Mouse (Mus musculus): ENCODE results near the gene Ngdn. TPM values are rescaled to one million over a fixed set of nuclear protein-coding genes. Genes with fewer than 3 reads are reported as not detected.

The Ngdn gene
- 100 to 1,000 TPM in 1 of 2 experiments, 10 to 100 TPM in 1; 99.7 to 112 TPM for total RNA-seq (2023)

GRCm38 (mm10) chr14:55014991-55015766 is at the start of gene Ngdn:
Gene Ngdn, plus strand, starts transcription at chr14:55015454.

GRCm38 (mm10) chr14:54966320-54966977 is 48.8 kb upstream of the Ngdn start, which contains the start of gene Myh6:
Gene Myh6, minus strand, starts transcription at chr14:54966927.

GRCm38 (mm10) chr14:54976633-54977032 is 38.6 kb upstream of the Ngdn start, which contains the start of gene Gm17428:
Gene Gm17428, plus strand, starts transcription at chr14:54976933.

GRCm38 (mm10) chr14:54994136-54994868 is 21.0 kb upstream of the Ngdn start, which contains the start of gene Myh7:
Gene Myh7, minus strand, starts transcription at chr14:54994626.

Other genes with a start within 250 kb of the Ngdn start
- gene Slc7a8, start 233.5 kb upstream of the Ngdn start, total RNA-seq (2023): under 1 TPM in 1 of 2 experiments, not detected in 1; 0.29 TPM
- not detected for gene Rnf212b, start 201.3 kb upstream of the Ngdn start, total RNA-seq (2023)
- gene Homez, start 144.5 kb upstream of the Ngdn start, total RNA-seq (2023): 10 to 100 TPM; 11.3 to 11.7 TPM
- gene Ppp1r3e, start 137.9 kb upstream of the Ngdn start, total RNA-seq (2023): 10 to 100 TPM; 14.3 to 14.8 TPM
- 1 to 10 TPM; 1.9 to 2.8 TPM for gene Bcl2l2, start 132.1 kb upstream of the Ngdn start, total RNA-seq (2023)
- gene Gm20521, start 132.0 kb upstream of the Ngdn start, total RNA-seq (2023): 1 to 10 TPM in 1 of 2 experiments, not detected in 1; 1.4 TPM
- 100 to 1,000 TPM; 291 TPM for gene Pabpn1, start 123.0 kb upstream of the Ngdn start, total RNA-seq (2023)
- gene Slc22a17, start 102.3 kb upstream of the Ngdn start, total RNA-seq (2023): 1 to 10 TPM; 2.7 to 3.8 TPM
- not detected for gene Efs, start 89.3 kb upstream of the Ngdn start, total RNA-seq (2023)
- gene Il25, start 82.8 kb upstream of the Ngdn start, total RNA-seq (2023): not detected
- not detected for gene Cmtm5, start 79.2 kb upstream of the Ngdn start, total RNA-seq (2023)
- gene Myh6, start 48.5 kb upstream of the Ngdn start, total RNA-seq (2023): not detected
- not detected for gene Gm17428, start 38.5 kb upstream of the Ngdn start, total RNA-seq (2023)
- not detected for gene Myh7, start 20.8 kb upstream of the Ngdn start, total RNA-seq (2023)
- gene Zfhx2, start 76.9 kb downstream of the Ngdn start, total RNA-seq (2023): 10 to 100 TPM; 29.3 to 34.2 TPM
- gene Thtpa, start 79.3 kb downstream of the Ngdn start, total RNA-seq (2023): 10 to 100 TPM; 10.1 to 10.8 TPM
- 100 to 1,000 TPM; 116 TPM for gene Ap1g2, start 91.1 kb downstream of the Ngdn start, total RNA-seq (2023)
- not detected for gene Jph4, start 101.5 kb downstream of the Ngdn start, total RNA-seq (2023)
- gene Dhrs2, start 206.6 kb downstream of the Ngdn start, total RNA-seq (2023): not detected